Mouse (Mus musculus) cerebellum, postnatal 14 days (tissue): ENCODE data around the gene Nynrin.

Experiments
- DNase-seq, 2 experiments: peaks; one replicate each; pipeline ENCODE4 v3.0.0; 2021; ENCODE audit warnings: mixed read lengths in 2 of 2

Gene Nynrin

DNA sequence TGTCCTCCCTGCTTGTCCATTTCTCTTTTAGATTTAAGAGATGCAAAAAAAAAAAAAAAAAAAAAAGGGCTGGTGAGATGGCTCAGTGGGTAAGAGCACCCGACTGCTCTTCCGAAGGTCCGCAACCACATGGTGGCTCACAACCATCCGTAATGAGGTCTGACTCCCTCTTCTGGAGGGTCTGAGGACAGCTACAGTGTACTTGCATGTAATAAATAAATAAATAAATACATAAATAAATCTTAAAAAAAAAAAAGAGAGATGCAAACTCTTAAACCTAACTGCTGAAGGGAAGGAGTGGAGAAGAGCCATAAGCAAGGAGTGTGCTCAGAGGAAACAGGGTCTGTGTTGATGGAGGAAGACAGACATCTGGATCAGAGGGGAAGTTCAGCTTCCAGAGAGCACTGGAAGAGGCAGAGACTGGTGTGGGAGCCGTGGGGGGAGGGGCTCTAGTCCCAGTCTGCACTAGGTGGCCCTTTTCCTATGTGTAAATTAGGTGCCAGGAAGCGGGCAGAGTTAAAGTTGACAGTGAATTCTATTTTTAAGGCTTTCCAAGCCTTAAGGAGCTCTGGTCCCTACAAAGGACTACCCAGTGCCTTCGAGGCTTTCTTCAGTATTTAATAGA is 24.6 kb downstream of the Nynrin start:
- peak in 1 of 2 experiments; percentile 46 for DNase-seq

- peak; percentile 75 to 85 for DNase-seq
Observed at GRCm38 (mm10) chr14:55879623-55880022, 25.8 kb downstream of the Nynrin start.

GRCm38 (mm10) chr14:55880982-55881381 is 27.2 kb downstream of the Nynrin start:
- peak in 1 of 2 experiments; percentile 32 for DNase-seq

DNA sequence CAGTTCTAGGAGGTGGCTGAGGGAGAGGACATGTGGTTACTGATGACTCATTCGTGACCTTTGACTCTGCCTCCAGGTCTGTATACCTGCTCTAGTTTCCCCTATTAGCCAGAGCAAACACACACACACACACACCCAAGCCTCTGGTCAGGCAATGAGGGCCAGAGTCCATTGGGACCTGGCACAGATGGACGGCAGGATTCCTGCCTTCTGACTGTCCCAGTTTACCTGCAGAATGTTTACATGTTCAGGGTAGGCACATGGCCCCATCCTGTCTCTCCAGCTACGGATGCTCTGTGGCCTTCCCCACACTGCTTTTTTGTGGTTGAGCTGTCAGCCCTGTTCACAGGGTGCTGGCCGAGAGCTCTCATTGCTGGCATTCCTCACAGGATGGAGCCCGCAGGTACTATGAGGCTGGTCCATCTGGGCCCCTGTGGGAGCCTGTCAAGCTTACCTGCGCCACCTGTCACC is 28.4 kb downstream of the Nynrin start:
- peak; percentile 89 to 93 for DNase-seq

- peak; percentile 54 to 59 for DNase-seq
Observed at GRCm38 (mm10) chr14:55883149-55883661, 29.4 kb downstream of the Nynrin start.

DNA sequence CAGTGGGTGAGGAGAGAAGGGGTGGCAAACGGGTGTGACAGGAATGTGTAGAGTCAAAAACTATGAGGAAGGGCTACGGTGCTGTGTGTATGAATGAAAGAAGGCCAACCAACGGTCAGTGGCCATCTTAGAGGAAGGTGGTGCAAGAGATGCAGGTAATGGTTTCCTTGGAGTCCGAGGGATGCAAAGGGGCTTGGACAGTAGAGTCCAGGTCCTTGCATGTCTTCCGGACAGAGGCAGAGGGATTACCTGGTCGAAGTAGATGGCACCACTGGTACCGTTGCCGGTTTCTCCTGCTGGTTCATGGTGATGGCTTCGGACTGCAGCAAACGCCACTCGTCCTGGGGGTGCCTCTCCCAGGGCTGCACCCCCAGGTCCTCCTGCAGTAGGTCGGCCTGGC is 29.9 kb downstream of the Nynrin start:
- DNase-seq: no peak

DNA sequence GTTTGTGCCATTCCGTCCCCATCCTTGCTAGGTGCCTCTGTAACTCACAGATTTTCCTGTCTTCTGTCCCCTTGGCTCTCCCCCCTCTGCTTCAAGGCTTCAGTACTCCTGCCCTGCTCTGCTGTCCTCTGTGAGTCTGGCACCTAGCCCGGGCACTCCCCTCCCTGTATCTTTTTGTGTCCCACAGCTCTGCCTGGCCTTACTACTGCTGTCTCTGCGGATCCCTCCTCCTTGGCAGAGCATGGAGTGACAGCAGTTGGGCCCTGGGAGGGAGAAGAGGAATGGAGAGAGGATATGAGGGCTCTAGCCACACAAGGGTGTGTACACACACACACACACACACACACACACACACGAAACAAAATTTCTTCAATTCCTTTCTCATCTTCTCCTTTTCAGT is 30.4 kb downstream of the Nynrin start, which contains the start of gene Cbln3:
TSS of gene Cbln3 (minus strand) at position 227 of the 400 bp plus-strand sequence.
- DNase-seq: peak; percentile 98 to 99

DNA sequence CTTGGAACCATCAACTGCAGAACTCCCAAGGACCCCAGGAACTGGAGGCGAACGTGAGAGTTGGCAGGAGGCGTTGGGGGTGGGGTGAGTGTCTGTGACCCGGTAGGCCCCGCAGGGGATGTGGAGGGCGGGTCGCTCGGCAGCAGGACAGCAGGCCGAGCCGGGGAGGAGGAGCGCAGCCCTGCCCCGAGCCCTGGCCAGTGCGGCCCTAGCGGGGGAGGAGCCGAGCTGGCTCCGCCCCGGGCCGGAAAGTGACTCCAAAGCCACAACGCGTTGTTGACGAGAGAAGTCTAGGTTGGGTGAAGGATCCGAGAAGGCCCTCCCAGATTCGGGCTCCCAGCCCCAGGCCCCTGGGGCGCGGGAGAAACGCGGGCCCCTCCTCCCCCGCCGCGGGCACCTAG is 30.9 kb downstream of the Nynrin start, which contains the start of gene Khnyn:
TSS of gene Khnyn (plus strand) at position 235 of the 401 bp plus-strand sequence.
- DNase-seq: peak; percentile 95 to 97

DNA sequence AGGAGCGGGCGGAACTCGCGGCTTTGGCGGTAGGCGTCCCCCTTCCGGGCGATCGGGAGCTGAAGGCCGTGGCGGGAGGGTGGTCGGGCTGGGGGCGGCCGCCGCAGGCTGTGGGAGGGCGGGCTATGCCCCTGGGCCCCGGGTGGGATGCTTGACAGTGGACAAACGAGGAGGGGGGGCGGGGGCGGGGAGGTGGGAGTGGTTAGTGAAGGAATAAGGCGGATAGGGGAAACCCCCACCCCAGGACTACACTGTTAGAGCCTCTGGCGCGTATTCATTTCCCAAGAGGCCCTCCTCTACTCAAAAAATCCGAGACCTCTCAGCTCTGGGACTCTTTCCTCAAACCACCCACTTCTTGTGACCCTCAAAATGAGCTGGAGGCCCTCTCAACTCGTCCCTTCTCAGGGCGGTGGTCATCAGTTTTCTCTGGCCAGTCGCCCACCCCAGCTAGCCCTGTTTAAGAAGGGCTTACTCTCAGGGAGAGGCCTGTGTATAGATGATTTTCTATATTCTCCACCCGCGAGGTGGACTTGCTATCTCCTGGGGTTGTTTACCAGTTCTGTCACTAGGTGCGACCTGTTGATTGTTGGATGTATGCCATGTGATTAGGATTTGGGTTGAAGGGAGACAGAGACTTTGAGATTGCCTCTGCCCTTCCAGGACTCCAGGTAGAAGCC is 31.4 kb downstream of the Nynrin start:
- DNase-seq: peak; percentile 74 to 80

GRCm38 (mm10) chr14:55885791-55886271 is 32.0 kb downstream of the Nynrin start:
- DNase-seq: peak in 1 of 2 experiments; percentile 54

DNA sequence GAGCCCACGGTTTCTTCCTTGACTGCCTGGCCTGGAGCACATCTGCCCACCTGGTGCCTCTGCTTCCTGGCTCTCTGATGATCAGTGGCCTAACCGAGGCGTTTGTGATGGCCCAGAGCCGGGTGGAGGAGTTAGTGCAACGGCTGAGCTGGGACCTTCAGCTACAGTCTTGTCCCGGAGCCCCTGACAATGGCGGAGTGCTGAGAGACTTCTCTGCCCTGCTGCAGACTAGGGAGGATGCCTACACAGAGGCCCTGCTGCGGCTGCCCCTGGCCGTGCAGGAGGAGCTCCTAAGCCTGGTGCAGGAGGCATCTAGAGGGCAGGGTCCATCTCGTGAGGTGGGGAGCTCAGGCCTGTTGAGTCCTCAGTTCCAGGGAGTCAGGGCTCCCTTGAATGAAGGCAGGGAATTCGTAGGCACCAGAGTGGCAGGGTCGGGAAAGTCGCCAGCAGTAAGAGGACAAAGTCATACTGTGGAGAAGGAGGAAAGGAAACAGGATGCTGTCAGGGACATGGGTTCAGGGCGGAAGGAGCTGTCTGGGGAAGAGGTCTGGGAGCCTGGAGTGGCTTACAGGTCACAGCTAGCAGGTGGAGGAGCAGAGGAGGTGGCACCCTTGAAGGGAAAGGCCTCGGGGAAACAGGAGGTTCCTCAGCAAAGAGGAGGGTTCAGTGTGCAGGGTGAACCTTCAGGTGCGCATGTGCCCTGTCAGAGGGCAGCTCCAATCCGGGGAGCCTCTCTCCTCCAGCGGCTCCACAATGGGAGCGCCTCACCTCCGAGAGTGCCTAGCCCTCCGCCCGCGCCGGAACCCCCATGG is 33.0 kb downstream of the Nynrin start:
- DNase-seq: peak in 1 of 2 experiments; percentile 24

DNA sequence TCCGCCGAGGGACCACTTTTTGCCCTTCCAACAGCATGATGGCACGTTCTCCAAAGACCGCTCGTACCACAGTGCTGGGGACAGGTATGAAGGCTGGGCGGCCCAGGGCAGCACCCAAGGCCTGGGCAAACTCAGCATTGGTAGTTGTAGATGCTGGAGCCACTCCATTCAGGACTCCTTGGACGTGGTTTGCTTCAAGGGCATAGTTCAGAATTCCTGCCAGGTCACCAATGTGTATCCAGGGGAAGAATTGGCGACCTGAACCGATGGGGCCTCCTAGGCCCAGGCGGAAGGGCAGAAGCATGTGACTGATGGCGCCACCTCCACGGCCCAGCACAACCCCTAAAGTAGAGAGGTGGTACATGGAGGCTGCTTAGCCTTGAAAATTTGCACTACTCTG is 43.9 kb downstream of the Nynrin start:
- peak in 1 of 2 experiments; percentile 28 for DNase-seq

GRCm38 (mm10) chr14:55898947-55899346 is 45.1 kb downstream of the Nynrin start:
- peak in 1 of 2 experiments; percentile 44 for DNase-seq

DNA sequence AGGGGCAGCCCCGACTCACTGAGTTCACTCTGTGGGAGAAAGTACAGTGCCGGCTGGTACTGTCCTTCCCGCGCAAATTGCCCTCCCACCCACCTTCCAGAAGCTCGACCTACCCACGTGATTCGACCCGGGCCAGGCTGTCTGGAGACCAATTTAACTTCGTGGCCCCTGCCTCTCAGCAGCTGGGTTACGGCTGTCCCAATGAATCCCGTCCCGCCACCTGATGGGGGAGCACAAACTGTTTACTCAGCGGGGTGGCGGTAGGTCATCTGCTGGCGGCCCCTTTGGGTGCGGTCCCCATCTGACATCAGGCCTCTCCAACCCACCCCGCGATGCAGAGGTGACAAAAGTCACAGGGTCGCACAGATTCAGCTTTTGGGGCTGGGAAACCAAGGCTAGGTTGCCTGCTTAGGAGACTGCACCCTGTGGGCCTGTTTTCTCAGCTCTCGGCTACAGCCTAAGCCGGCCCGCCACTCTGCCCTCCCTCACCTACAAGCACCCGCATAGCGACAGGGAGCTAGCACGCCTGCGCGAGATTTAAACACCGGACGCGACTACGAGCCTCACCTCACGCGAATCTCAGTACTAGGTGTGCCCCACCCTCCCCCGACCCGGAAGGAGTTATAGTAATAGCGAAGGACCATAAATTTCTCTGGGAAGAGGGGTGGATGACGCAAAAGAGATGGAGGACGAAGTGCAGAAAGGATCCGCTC is 46.0 kb downstream of the Nynrin start, which contains the start of gene Sdr39u1:
TSS of gene Sdr39u1 (minus strand) at position 593 of the 713 bp plus-strand sequence.
- DNase-seq: peak; percentile 93 to 95

DNA sequence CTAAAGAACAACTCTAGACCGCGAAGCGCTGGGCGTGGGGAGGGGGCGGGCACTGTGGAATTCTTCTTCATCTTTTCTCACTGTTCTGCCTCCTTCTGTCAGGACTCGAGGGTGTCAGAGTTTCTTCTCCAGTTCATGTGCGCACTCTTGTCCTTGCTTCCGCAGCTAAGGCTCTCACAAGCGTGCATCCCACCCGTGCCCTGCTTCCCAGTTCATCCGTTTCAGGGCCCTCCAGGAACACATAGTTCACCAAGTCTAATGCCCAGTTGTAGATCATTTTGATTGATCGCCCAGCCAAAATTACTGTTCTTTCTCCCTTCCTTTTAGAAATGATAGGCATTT is 46.6 kb downstream of the Nynrin start:
- DNase-seq: no peak

DNA sequence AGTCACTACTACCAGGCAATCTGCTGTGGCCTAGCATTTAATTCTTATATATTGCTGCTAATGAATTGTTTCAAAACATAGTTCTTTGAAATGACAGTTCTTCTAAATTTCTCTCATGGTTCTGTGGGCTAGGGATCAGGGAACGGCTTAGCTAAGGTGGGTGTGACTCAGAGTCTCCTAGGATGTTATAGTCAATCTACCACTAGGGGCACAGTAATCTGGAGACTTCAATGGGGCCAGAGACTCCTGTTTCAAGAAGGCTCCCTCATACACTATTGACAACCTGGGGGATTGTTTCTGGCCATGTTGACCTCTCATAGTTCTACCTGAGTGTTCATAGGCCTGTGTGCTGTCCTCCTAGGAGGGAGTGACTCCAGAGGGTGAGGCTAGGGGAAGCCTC is 51.7 kb downstream of the Nynrin start:
- no peak for DNase-seq

DNA sequence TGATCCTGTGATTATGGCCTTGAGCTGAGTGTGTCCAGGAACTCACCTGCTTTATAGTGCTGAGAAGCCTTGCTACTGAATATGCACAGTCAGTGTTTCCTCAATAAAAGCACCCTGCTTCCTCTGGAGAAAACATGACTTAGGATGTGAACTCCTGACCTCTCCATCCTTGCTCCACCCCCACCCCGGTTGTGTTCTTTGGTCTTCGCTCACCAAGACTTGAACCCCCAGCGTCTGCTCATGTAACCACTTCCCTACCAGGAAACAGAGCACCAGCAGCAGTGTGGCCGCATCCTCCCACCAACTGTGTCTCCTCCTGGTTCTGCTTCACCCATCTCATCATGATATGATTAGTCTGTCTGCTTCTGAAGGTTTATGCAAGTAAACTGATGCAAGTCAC is 59.6 kb downstream of the Nynrin start:
- no peak for DNase-seq

GRCm38 (mm10) chr14:55918240-55919082 is 64.7 kb downstream of the Nynrin start:
- DNase-seq: peak; percentile 88 to 91

DNA sequence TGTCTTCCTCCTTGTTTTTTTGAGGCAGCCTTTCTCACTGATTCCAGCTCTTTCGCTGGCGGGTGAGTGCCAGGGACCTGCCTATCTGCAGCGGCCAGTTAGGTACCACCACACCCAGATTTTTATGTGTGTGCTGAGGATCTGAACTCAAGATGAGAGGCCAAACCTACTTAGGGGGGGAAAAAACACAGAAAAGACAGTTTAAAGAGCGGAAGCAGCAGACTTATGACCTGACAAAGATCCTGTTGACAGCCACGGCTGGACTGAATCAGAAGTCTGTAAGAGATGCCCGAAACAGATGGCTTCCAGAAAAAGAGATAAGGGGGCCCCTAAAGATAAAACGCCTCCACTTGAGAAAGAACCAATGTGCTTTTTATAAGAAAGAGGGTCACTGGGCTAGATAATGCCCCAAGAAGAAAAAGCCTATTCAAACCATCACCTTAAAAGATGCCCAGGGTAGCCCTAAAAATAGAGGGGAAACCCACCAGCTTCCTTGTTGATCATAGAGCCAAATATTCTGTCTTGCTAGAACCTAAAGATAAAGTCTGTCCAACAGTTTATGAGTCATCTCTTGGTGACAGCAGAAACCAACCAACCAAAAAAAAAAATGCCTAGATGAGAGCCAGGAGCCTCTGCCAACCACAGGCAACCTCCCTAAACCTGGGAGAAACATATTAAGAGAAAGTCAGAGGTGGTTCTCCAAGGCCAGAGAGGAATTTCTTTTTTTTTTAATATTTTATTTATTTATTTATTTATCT is 68.8 kb downstream of the Nynrin start:
- no peak for DNase-seq
